Mouse (Mus musculus) kidney, postnatal 0 days (tissue): ENCODE results near the gene Gpr157. TPM values are rescaled to one million over a fixed set of nuclear protein-coding genes. Genes with fewer than 3 reads are reported as not detected.
A peak's percentile ranks its signal among the peaks of the same experiment; 100 is the strongest.

Experiments used
- ATAC-seq: fragments of 200-750 bp; cut with Nextera tagmentation; replicated peaks from 2 replicates; pipeline ENCODE4 v1.8.0; 2017; ENCODE audit warnings: low read depth, moderate number of reproducible peaks, moderate TSS enrichment, moderate library complexity; ENCODE audit not compliant: low FRiP score
- DNase-seq: peaks from one replicate; pipeline ENCODE4 v3.0.0-alpha.2; 2016; ENCODE audit warnings: low spot score
- H3K27ac ChIP-seq: fragments of 300-500 bp; sonication (generic); 2 replicates; pipeline ENCODE4 v1.5.1; 2014; ENCODE audit warnings: mild to moderate bottlenecking
- H3K27me3 ChIP-seq: fragments of 300-500 bp; sonication (generic); 2 replicates; pipeline ENCODE4 v1.6.1; 2014; ENCODE audit warnings: low read length, mixed read lengths; ENCODE audit not compliant: insufficient read depth
- H3K36me3 ChIP-seq: fragments of 300-500 bp; sonication (generic); 2 replicates; pipeline ENCODE4 v1.6.1; 2014; ENCODE audit warnings: low read length, mixed read lengths; ENCODE audit not compliant: insufficient read depth
- H3K4me1 ChIP-seq: fragments of 300-500 bp; sonication (generic); replicated peaks from 2 replicates; pipeline ENCODE4 v1.6.1; 2014; ENCODE audit warnings: antibody characterized with exemption, low read length, mixed read lengths; ENCODE audit not compliant: insufficient read depth
- H3K4me2 ChIP-seq: fragments of 300-500 bp; sonication (generic); 2 replicates; pipeline ENCODE4 v1.6.1; 2014; ENCODE audit warnings: mild to moderate bottlenecking, low read length, moderate library complexity, mixed read lengths
- H3K4me3 ChIP-seq: fragments of 300-500 bp; sonication (generic); replicated peaks from 2 replicates; pipeline ENCODE4 v1.5.1; 2014; ENCODE audit warnings: low read depth, low read length
- H3K9ac ChIP-seq: fragments of 300-500 bp; sonication (generic); 2 replicates; pipeline ENCODE4 v1.6.1; 2014; ENCODE audit warnings: low read depth, low read length
- H3K9me3 ChIP-seq: fragments of 300-500 bp; sonication (generic); replicated peaks from 2 replicates; pipeline ENCODE4 v1.6.1; 2016; ENCODE audit warnings: low read length, inconsistent platforms, mixed read lengths
- CTCF ChIP-seq: IDR thresholded peaks from 2 replicates; pipeline ENCODE4 v1.5.1; 2016; ENCODE audit warnings: antibody characterized with exemption, low read depth, mild to moderate bottlenecking, moderate library complexity
- WGBS: fragments of 180-500 bp; shearing (Covaris S2); extraction: QIAGEN DNeasy Blood & Tissue Kit; methylation state at CpG from one replicate; pipeline ENCODE4 v1.1.7; 2014; 5-methylcytosine and 5-hydroxymethylcytosine counted together
- polyA plus RNA-seq: library from polyadenylated mRNA; unstranded; fragments of >200 nt; fragmentation: Nextera tagmentation; extraction: Ambion mirVana; gene quantifications from 2 replicates; pipeline ENCODE4 v1.2.1, GENCODE M21; 2015

Gene Gpr157
- polyA plus RNA-seq, 1 experiment from 2014 or later, result 0.18 TPM

- ATAC-seq (no peak), DNase-seq (peak; percentile 76)
- Histone ChIP-seq H3K4me1 (peaks cover 12% of the 10 kb centered on the region; the same call in 1 of the 2 replicates), H3K4me2 (no peak overlapping the region), H3K9me3 (no peaks in the 10 kb centered on the region), H3K9ac (no peak overlapping the region), H3K27me3 (no peaks in the 10 kb centered on the region), H3K4me3 (no peak overlapping the region), H3K27ac (no peak overlapping the region), H3K36me3 (no peaks in the 10 kb centered on the region)
- 16% methylated on average over 10 of the region's 10 CpGs for WGBS
- peak; percentile 98 for TF ChIP-seq CTCF
Observed at GRCm38 (mm10) chr4:150098880-150099279, 11.7 kb downstream of the Gpr157 start.

GRCm38 (mm10) chr4:150102822-150103221 lies 15.7 kb downstream of the Gpr157 start:
- no peaks in the 10 kb centered on the region for H3K9me3 ChIP-seq
- no peak overlapping the region for H3K9ac ChIP-seq
- ATAC-seq, result 0 out of 2 replicates have a peak, but pooled peaks have one; percentile 22
- H3K27me3 ChIP-seq, result no peaks in the 10 kb centered on the region
- 67% methylated on average over 7 of the region's 7 CpGs for WGBS
- H3K4me3 ChIP-seq, result no peak overlapping the region
- TF ChIP-seq CTCF, result no peak
- H3K4me1 ChIP-seq, result no peaks in the 10 kb centered on the region
- no peak for DNase-seq
- no peaks in the 10 kb centered on the region for H3K36me3 ChIP-seq
- H3K27ac ChIP-seq, result no peak overlapping the region
- no peak overlapping the region for H3K4me2 ChIP-seq

- H3K9me3 ChIP-seq, result no peaks in the 10 kb centered on the region
- H3K9ac ChIP-seq, result no peak overlapping the region
- no peak for DNase-seq
- no peak for ATAC-seq
- H3K4me1 ChIP-seq, result no peaks in the 10 kb centered on the region
- whole genome bisulfite sequencing, result 63% methylated on average over 7 of the region's 7 CpGs
- H3K36me3 ChIP-seq, result no peaks in the 10 kb centered on the region
- H3K4me2 ChIP-seq, result no peak overlapping the region
- no peaks in the 10 kb centered on the region for H3K27me3 ChIP-seq
- TF ChIP-seq CTCF, result no peak
- no peak overlapping the region for H3K27ac ChIP-seq
- no peak overlapping the region for H3K4me3 ChIP-seq
Observed at GRCm38 (mm10) chr4:150105671-150106070, 18.5 kb downstream of the Gpr157 start.

- H3K27ac ChIP-seq, result no peak overlapping the region
- H3K9ac ChIP-seq, result no peak overlapping the region
- H3K9me3 ChIP-seq, result no peaks in the 10 kb centered on the region
- ATAC-seq (no peak), DNase-seq (no peak)
- H3K27me3 ChIP-seq, result no peaks in the 10 kb centered on the region
- H3K4me2 ChIP-seq, result no peak overlapping the region
- 71% methylated on average over 5 of the region's 5 CpGs for WGBS
- no peaks in the 10 kb centered on the region for H3K4me1 ChIP-seq
- TF ChIP-seq CTCF, result no peak
- no peak overlapping the region for H3K4me3 ChIP-seq
- no peaks in the 10 kb centered on the region for H3K36me3 ChIP-seq
Observed at GRCm38 (mm10) chr4:150106637-150107036, 19.5 kb downstream of the Gpr157 start.

GRCm38 (mm10) chr4:150109636-150110035 lies 22.5 kb downstream of the Gpr157 start:
- H3K9ac ChIP-seq, result no peak overlapping the region
- H3K27me3 ChIP-seq, result no peaks in the 10 kb centered on the region
- H3K9me3 ChIP-seq, result no peaks in the 10 kb centered on the region
- no peak for TF ChIP-seq CTCF
- H3K36me3 ChIP-seq, result no peaks in the 10 kb centered on the region
- 61% methylated on average over 3 of the region's 3 CpGs for WGBS
- no peak for ATAC-seq
- H3K4me3 ChIP-seq, result no peak overlapping the region
- no peaks in the 10 kb centered on the region for H3K4me1 ChIP-seq
- DNase-seq, result no peak
- H3K27ac ChIP-seq, result no peak overlapping the region
- no peak overlapping the region for H3K4me2 ChIP-seq

GRCm38 (mm10) chr4:150110373-150110772 lies 23.2 kb downstream of the Gpr157 start:
- TF ChIP-seq CTCF, result no peak

GRCm38 (mm10) chr4:150112867-150113266 lies 25.7 kb downstream of the Gpr157 start:
- ATAC-seq (no peak), DNase-seq (no peak)
- peak; percentile 72 for TF ChIP-seq CTCF
- H3K36me3 ChIP-seq, result no peaks in the 10 kb centered on the region
- H3K9ac ChIP-seq, result no peak overlapping the region
- H3K9me3 ChIP-seq, result no peaks in the 10 kb centered on the region
- no peak overlapping the region for H3K27ac ChIP-seq
- H3K27me3 ChIP-seq, result no peaks in the 10 kb centered on the region
- no peak overlapping the region for H3K4me3 ChIP-seq
- H3K4me2 ChIP-seq, result 0 out of 2 replicates have a peak overlapping the region, but pooled peaks have one; percentile 18
- H3K4me1 ChIP-seq, result no peaks in the 10 kb centered on the region
- 8% methylated on average over 15 of the region's 15 CpGs for WGBS

More at GRCm38 (mm10) chr4:150110373-150110772, 23.2 kb downstream of the Gpr157 start:
- no peak for DNase-seq
- Histone ChIP-seq H3K9ac (no peak overlapping the region), H3K9me3 (no peaks in the 10 kb centered on the region), H3K27me3 (no peaks in the 10 kb centered on the region), H3K36me3 (no peaks in the 10 kb centered on the region), H3K4me1 (no peaks in the 10 kb centered on the region), H3K4me3 (no peak overlapping the region), H3K4me2 (no peak overlapping the region), H3K27ac (no peak overlapping the region)
- ATAC-seq, result no peak
- WGBS, result 82% methylated on average over 9 of the region's 9 CpGs
